Mouse (Mus musculus) testis, adult 2 months (tissue): ENCODE measurements at regions not wholly inside any gene's neighbourhood (a gene's known extent, or its start where the extent isn't known, plus 50 kb on each side); places are given as distances from the start of the nearest gene placed in this dataset.

Source experiments
- CTCF ChIP-seq: fragments of 200-500 bp; IDR thresholded peaks from 2 replicates; pipeline ENCODE4 v1.5.1; 2012; ENCODE audit warnings: low read depth, mild to moderate bottlenecking, inconsistent platforms, low read length, moderate library complexity; ENCODE audit not compliant: control insufficient read depth, insufficient read depth, insufficient replicate concordance
- POLR2A ChIP-seq: fragments of 200-500 bp; IDR thresholded peaks from 2 replicates; pipeline ENCODE4 v1.6.1; 2012; ENCODE audit warnings: low read depth, mild to moderate bottlenecking, inconsistent platforms, low read length, moderate library complexity; ENCODE audit not compliant: control insufficient read depth

- no peak for TF ChIP-seq POLR2A
- no peak for TF ChIP-seq CTCF
These were observed 76.7 kb upstream of the Bbx start for GRCm38 (mm10) chr16:50508673-50509528.
